Mouse (Mus musculus): ENCODE data around the gene Rnaset2a. TPM values are rescaled to one million over a fixed set of nuclear protein-coding genes. Genes with fewer than 3 reads are reported as not detected.
"Not testable (repeated sequence)": the region's sequence is repeated elsewhere in the genome, so short reads cannot be mapped to it uniquely, and the experiment has no call there.

Gene Rnaset2a
- total RNA-seq, 2 experiments from 2014 or later = 47.1 to 48.5 TPM

DNA sequence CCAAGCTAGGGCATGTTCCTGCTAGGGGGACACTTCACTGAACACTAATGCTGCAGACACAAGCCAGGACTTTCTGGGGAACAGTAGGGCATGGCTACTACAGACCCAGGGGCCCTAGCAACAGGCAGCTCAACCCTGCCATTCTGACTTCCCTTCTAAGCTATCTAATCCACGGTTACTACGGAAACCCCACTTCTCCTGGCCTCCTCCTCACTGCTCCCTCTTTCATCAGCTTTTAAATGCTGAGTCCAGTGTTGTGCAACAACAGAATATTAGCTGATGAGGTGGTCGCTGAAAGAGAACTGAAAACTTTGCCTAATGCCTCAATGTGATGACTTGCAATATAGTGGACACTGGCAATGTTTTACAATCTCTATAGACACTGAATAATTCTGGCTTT, 7.7 kb downstream of the Rnaset2a start:
- DNase-seq (ENCODE audit: low spot score in 2 of 2) = not testable (repeated sequence)

DNA sequence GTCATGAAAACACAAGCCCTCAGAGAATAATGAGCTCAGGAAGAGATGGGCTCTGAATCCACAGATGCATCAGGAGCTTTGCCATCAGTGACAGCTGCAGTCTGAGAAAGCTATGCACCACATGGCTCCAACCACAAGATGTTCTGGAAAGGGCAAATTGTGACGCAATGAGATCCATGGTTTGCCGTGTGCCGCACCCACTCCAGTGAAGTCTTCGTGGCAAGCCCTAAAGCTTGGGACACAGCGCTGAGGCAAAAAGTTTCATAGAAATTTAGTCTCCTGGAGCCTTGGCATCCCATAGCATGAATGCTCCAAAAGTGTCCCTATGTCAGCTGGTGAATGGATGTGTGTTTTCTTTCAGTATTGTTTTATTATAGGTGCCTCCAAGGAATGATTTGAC, 9.8 kb downstream of the Rnaset2a start:
- DNase-seq (ENCODE audit: low spot score in 2 of 2) = not testable (repeated sequence)

DNA sequence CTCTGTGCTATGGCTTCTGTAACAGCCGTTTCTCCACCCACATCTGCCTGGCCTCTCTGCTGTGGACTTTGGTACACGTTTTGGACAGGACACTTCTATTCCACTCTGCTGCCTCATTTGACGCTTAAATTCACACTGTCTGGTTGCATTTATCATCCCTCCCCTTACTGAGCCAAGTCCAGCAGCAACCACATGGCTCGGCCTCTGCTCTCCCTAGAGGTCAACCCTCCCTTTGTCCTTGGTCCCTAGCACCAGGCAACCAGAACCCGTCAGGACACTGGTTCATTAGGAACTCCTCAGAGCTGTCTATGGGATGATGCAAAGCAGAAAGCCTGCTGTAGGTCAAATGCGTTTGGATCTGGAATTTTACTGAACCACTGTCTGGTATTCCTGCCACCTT, 17.0 kb downstream of the Rnaset2a start:
- not testable (repeated sequence) for DNase-seq (ENCODE audit: low spot score in 2 of 2)

DNA sequence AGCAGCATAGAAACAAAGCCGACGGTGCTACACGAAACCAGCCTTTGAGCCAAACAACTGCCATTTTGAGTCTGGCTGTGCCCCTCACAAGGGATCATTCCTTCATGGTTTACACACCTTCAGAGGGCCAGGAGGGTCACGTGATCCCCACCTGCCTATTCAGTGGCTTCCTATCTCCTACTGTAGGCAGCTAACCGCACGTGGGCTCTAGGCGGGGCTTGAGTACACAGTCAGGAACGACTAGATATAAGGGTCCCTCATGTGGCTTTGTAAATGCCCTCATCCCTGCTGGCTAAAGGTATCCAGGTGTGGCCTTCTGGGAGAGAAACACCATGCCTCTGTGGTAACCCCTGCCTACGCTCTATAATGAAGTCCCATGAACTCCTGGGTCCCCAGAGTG, 18.3 kb downstream of the Rnaset2a start:
- DNase-seq (ENCODE audit: low spot score in 2 of 2) = not testable (repeated sequence)

DNA sequence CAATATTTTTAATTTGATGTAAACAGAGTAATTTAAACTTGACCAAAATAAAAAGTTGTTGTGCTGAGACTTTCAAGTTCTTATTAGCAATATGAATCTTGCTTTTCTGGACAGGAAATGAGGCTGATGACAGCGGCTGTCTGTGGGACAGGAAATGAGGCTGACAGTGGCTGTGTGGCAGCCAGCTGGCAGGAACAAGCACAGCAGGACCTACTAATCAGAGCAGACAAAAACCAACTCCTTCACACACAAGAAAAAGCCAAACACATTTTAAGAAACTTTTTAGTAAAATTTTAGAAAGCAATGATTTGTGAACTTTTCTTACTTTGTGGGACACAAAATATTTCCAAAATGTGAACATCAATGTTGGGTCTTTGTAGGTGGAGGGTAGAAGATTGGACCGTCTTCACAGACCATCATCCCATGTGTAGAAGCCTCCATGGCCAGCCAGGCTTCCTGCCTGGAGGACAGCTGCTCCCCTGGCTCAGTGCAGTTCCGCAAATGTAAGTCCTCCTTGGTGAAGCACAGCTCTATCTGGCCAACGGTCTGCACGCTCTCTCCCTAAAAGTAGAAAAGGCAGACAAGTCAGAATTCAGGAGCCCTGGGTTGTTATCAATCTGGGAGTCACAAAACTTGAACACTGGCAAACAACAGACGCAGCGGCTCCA, 19.4 kb downstream of the Rnaset2a start:
- DNase-seq (ENCODE audit: low spot score in 2 of 2) = not testable (repeated sequence)

DNA sequence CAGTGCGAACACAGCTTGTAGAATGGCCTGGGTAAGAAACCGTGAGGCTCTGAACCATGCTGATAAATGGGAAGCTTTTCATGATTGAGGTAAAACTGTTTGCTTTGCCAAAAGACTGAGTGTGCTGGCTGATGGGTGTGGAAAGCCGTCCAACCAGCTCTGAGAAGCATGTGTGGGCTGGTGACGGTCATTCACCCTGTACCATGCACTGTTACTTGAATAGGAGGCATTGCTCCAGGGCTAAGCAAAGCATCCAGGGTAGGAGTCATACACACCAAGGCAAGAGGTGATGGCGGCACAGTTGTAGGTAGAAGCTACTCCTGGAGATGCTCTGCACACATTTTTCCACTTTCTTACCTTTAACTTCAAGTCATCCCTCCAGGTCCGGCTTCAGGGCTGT, 23.3 kb downstream of the Rnaset2a start:
- not testable (repeated sequence) for DNase-seq (ENCODE audit: low spot score in 2 of 2)

DNA sequence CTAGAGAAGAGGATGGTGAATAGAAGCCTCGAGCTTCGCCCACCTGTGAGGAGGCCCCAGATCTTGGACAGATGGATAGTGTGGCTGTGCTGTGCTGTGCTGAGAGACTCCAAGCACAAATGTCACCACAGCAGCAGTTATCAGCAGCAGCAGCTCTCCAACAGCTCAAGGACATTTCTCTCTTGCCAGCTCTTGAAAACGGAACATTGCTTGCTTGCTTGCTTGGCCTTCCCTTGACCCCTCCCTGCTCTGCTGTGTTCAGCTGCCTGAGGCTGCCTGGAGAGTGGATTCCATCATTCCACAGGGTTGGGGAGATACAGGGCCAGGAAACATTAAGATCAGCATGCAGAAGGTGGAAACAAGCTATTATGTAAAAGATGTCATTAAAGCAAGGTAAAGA, 24.9 kb downstream of the Rnaset2a start:
- DNase-seq (ENCODE audit: low spot score in 2 of 2) = not testable (repeated sequence)

DNA sequence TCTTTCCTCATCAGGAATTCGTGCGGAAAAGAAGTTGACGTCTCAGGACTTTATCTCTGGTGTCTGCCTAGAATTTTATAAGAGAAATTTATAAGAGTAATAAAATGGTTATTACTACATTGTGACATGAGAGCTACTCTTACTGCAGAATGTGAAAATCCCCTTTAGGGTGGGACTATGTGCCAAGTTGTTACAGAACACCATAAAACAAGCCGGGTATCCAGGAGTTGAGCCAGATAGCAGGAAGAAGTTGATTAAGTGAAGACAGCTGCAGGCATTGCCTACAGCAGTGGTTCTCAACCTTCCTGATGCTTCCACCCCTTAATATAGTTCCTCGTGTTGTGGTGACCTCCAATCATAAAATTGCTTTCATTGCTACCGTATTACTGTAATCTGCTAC, 31.0 kb downstream of the Rnaset2a start:
- DNase-seq (ENCODE audit: low spot score in 2 of 2) = not testable (repeated sequence)

DNA sequence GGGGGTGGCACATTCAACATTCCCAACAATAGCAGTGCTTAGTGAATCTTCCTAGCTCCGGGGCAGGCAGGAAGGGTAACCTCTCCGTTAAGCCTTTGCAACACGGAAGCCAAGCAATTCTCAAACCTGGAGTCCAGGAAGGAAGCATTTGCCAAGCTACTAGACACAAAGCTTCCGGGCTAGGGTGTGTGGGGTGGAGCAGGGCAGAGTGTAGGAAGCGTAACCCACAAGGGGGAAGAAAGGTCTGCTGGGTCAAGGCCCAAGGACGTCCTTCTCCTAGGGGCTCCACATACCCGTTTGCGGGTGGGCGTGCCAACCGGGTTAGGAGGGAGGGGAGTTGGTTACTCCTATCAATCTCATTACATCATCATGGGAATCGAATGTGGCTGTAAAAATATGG, 31.5 kb downstream of the Rnaset2a start:
- DNase-seq (ENCODE audit: low spot score in 2 of 2) = not testable (repeated sequence)

DNA sequence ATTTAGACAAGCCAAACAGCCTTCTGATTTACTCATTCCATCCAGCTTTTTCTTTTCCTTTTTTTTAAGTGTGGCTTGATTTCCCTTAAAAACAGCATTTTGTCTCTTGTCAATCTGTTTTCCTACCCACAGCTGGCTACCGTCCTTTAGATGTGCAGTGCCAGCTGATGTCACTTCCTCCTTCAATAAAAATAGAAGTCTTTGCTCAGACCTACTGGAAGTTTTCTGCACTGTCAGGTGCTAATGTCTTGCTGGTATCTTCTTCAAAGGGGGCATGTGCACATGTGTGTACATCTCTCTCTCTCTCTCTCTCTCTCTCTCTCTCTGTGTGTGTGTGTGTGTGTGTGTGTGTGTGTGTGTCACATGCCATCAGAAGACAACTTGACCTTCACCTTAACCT, 35.7 kb downstream of the Rnaset2a start:
- not testable (repeated sequence) for DNase-seq (ENCODE audit: low spot score in 2 of 2)

DNA sequence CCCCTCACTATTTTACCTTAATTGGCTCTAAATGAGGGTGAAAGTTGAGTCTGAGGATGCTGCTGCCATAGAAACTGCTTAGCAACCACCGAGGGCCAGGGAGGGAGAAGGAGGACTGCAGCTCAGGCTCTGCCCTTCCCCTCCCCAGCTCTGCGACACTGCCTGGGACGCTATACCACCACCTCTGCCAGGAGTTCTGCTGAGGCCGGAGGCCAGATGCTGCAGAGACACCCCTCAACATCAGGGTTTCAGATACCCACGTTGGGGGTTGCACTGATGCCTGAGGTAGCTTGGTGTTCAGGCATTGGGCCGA, 46.6 kb downstream of the Rnaset2a start:
- DNase-seq (ENCODE audit: low spot score in 2 of 2) = not testable (repeated sequence)

DNA sequence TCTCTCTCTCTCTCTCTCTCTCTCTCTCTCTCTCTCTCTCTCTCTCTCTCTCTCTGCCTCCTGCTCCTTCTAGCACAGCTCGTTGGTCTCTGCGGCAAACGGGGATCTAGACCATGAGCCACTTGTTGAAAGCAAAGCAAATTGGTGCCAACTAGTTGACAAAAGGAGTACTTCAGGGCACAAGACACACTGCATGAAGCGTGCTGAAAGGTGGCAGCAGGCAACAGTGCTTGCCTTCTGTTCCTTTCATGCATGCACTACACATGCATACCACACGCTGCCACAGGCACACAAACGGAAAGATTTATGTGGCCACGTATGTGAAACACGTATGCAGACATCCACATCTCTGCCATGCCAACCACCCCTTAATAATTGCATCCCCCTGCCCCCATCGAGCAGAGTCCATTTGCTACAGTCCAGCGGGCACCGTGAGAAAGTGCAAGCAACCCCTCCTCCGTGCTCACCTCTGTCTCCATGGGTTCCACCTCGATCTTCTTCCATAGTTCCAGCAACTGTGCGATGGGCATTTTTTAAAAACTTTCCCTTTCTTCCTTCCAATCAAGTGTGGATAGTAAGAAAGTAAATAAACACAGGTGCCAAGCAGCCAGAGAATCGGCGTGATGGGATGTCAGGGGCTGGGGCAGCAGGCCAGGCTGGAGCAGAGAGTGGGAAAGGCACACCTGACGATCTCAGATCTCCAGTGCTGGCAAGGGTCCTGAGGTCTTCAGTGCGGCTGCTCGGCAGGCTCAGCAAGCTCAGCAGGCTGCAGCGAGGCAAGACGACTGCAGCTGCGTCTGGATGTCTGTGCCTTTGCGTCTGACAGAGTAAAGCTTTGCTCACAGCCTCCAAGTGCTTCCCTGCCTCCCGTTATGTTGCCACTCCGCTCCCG, 47.2 kb downstream of the Rnaset2a start:
- not testable (repeated sequence) for DNase-seq (ENCODE audit: low spot score in 2 of 2)

DNA sequence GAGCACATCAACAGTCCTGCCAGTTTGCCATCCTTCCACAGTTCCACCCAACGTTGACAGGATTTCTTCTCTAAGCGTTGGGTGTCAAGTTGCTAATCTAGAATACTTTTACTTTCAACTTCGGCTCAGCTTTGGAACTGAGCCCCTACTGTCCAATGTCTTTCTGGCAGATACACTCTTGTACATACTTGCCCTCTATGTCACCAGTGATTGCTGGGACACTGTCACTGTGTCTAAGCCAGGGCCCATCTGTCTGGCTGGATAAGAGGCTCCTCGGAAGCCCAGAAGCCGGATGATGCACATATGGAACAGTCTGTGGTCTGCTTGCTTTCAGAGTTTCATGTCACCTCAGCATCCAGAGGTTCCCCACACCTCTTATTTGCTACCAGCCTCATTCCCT, 51.7 kb downstream of the Rnaset2a start:
- DNase-seq (ENCODE audit: low spot score in 2 of 2) = not testable (repeated sequence)

DNA sequence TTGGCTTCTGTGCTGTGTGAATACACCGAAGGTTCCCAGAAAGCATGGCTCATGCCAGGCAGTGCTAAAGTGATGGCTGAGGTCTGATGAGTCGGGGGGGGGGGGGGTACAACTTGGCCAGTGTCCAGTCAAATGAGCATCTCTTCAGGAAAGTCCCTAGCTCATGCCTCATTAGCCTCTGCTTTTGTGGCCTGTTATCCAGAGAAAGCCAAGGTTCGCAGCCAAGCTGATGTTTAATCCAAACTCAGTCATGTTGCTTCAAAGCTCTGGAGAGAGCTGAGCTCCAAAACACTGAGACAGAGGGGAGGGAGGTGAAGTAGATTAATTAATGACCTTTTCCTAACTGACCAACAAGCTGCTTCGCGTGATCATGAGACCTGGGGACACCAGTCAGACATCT, 52.2 kb downstream of the Rnaset2a start:
- DNase-seq (ENCODE audit: low spot score in 2 of 2) = not testable (repeated sequence)

DNA sequence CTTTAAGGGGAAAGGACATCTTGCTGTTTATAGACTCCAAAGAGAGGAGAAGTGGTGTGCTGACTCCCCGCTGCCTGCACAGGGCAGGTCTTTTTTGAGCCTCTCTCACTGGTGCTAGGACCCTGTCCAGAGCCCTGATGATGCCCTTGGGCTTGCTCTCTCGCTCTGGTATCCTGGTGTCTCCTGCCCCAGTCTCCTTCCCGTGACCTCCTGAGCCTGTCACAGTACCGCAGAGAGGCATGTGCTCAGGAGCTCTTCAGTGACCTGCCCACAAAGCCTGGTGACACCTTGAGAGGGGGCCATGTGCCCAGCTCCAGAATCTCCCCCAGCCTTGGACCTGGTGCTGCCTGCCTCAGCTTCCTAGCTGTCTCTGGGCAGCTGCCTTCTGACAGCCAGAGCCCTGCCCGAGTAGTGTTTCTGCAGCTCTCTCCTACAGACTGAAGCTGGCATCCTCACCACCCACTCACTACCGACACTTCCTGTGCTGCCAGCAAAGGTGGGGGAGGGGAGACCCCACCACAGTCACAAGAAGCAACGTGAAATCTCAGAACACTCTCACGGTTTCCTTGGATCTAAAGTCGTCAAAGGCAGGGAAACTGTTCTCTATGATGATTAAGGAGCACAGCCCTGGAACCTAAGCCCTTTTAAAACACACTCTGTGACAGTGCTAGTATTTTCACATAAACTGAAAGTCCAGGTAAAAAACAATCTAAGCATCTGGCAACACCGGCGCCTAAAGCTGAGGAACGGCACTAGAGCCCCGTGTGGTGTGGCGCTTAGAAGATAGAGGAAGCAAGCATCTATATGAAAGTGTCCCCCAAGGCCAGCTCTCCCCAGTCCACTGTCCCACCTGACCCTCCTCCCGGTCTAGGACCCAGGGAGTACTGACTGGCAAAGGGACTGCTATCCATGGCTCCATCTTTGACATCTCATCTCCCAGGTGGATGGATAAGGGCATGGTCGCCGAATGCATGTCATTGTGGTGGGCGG, 55.1 kb downstream of the Rnaset2a start:
- DNase-seq (ENCODE audit: low spot score in 2 of 2) = not testable (repeated sequence)

DNA sequence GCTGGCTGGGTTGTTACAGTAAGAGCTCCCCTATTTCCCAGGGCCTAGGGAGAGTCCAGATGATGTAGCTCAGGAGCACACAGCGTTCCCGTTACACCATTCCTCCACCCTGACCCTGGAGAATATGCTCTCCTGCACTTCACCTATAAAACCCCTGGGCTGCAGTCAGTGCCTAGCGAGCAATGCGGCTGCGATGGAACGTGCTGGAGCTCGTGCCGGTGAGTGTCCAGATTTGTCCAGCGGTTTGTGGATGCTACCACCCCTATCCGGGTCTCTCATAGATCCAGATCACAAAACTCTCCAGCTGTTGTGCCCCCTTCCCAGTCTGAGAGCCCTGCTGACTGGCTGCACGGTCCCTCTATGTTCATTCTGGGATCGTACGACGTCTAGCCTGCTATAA, 56.6 kb downstream of the Rnaset2a start:
- not testable (repeated sequence) for DNase-seq (ENCODE audit: low spot score in 2 of 2)

DNA sequence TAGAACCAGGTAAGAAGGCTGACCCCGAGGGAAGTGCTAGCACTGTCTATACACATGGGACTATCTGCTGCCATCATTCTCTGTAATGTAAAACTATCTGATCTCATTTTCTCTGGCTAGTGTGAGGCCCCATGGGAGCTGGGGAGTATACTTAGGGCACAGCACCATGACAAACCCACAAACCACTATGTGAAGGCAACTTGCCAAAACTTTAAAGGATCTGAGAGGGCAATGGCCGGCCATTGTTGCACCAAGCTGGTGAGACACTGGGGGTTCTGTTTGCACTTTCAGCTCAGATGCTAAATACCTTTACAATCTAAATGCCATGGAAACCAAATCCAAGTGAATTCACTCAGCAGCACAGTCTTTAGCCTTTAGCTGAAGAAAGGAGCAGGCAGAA, 78.0 kb downstream of the Rnaset2a start:
- DNase-seq (ENCODE audit: low spot score in 2 of 2) = not testable (repeated sequence)

Data from adrenal gland, postnatal 4 days (tissue).